Mouse (Mus musculus) gastrocnemius, postnatal 4 days (tissue): ENCODE results near the gene Slc6a9. TPM values are rescaled to one million over a fixed set of nuclear protein-coding genes. Genes with fewer than 3 reads are reported as not detected.

ENCODE experiments used
- DNase-seq, 2 experiments: peaks; one replicate each; pipeline ENCODE4 v3.0.0; 2021 to 2022; ENCODE audit warnings: low spot score in 2 of 2, mixed read lengths in 2 of 2
- total RNA-seq, 2 experiments: library from RNA; stranded (reverse); gene quantifications; 2 replicates each; pipeline ENCODE4 v1.2.3; 2021

Gene Slc6a9
- total RNA-seq, 2 experiments from 2014 or later, result 6.1 to 6.9 TPM

DNA sequence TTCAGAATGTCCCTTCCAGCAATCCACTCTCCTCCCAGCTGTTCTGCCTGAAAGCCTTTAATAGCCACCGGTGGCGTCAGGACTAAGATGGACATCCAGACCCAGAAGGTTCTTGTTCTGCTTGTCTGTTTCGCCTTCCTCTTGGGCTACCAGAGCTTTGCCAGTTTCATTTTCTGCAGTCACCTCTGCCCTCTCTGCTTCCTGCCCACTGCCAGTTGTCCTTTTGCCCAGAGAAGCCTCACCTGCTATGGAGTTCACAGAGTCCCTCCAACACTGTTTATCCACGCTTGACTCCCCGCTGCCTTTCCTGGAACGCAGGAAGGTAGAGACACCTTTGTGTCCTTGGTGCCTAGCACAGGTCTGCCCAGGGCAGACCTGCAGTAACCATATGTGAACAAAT, 5.1 kb downstream of the Slc6a9 start:
- DNase-seq, result no peak

DNA sequence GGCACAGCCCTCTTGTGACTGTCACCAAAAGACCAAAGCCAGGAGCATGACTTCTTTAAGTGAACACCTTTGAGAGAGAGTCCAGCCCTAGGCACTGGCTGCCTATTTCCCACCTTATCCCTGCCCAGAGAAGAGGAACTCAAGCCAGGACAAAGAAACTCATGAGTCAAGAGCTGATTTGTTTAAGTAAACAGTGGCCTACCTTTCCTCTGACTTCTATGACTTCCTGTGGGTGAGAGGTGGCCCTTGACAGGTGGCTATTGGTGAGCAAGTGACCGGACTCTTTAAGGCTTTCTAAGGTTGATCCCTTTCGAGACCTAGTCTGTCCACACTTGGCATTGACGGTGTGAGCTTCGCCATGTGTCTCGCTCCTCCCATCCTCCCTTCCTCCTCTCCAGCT, 6.5 kb downstream of the Slc6a9 start:
- DNase-seq, result no peak

DNA sequence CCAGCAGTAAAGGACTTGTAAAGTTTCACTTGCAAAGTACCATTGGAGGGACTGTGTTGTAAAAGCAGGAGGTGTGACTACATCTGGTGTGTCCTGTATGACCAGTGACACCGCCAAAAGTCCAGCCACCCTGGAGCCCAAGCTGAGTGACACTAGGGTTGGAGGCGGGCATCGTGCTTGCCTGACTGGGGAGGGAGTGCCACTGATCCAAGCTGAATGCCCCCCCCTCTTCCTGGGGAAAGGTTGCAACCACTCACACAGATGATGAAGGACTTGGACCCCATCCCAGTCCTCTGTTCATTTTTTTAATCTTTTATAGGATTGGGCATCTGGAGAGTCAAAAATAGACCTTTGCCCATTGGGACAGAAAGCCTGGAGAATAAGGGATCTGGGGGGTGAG, 7.3 kb downstream of the Slc6a9 start:
- no peak for DNase-seq

DNA sequence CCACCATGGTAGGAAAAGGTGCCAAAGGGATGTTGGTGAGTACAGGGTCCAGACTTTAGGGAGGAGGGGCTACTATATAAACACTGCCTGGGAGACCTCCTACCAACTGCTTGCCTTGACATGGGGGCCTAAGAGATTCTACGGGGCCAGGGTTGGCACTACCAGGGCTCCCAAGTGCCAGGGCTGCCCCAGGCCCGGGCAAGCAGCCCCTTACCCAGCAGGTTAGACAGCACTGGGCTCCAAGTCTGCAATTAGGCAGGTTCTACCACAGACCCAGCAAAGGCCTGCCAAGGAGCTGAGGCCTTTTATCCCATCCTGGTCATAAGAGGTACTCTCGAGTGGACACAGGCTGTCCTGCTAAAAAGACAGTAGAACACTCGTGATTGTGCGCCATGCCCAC, 8.8 kb downstream of the Slc6a9 start:
- no peak for DNase-seq

DNA sequence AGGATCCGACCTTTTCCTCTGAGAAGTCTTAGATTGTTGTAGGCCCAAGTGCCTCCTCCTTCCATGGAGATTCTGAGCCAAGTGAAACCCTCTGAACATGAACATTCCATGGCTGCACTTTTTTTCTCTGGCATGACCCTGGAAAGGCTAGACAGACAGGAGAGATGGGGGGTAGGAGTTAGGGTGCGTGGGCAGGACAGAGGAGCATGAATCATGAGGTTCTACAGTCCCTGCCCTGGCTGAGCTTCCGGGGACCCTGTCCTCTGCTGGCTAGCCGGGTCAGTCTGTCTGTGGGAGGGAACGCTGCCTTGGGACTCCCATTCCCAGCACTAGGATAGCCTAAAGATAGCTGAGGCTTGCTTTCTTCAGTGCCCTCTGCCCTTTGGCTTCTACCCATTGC, 10.2 kb downstream of the Slc6a9 start:
- DNase-seq, result no peak

DNA sequence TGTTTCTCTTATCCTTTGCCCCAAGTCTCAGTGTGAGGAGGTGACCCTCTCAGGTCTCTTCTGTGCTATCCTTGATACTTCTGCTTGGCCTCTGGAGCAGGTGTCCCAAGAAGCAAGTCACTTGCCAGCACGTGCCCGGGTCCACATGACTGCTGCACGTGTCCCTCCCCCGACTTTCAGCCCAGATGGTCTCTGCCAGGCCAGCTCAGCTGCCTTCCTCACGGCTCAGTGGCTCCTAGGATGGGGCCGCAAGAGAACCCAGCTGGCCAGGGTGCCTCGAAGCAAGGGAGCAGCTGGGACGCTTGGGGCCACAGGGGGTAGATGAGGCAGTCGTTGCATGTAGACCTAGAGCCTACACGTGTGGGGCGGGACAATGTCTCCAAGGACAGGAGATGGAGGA, 11.0 kb downstream of the Slc6a9 start:
- DNase-seq, result no peak

DNA sequence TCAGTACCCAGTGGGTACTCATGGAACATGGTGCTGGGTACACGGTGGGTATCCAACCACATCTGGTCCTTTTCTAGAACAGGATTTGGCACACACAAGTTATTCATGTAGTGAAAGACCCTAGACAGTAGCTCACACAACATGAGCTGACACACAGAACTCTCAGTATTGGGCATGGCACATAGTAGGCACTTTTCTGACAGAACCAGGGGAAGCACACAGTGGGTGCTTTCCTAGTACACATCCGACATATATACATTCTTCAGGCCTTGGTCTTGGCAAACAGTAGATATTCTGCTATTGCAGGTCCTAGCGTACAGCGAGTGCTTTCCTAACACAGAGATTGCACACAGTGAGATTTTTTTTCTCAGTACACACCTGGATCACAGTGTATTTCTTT, 12.0 kb downstream of the Slc6a9 start:
- DNase-seq, result no peak

DNA sequence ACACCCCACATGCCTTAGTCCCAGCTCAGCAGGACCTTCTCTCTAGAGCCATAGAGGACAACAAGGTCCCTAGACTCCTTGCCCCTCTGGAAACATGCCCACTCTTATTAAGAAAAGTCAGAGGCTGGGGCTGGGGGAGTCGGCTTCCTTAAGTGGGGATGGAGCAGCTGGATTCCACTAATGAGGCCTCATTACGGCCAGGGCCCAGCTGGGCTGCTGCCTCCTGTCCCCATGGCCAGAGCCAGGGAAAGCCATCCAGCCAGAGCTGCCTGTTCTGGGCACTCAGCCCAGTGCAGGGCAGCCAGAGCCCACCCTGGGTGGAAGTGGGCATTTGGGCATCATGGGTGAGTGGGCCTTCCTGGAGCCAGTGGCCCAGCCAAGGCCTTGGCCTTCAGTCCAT, 12.7 kb downstream of the Slc6a9 start:
- no peak for DNase-seq

DNA sequence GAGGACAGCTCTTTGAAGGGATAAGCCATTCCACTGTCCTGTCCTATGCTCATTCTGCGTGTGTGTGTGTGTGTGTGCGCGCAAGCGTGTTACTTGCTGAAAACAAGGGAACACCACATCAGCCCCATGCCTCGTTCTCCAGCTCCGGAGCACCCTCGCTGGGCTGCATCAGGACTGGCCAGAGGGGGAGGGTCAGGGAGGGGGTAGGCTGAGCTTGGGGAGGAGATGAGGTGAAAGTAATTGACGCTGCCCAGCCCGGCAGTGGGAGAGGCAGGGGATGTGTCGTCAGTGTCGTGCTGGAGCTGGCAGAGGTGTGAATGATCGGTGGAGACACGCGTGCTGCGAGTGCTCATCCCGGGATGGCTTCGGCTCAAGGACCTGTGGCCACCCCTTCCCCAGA, 14.8 kb downstream of the Slc6a9 start:
- DNase-seq, result no peak

DNA sequence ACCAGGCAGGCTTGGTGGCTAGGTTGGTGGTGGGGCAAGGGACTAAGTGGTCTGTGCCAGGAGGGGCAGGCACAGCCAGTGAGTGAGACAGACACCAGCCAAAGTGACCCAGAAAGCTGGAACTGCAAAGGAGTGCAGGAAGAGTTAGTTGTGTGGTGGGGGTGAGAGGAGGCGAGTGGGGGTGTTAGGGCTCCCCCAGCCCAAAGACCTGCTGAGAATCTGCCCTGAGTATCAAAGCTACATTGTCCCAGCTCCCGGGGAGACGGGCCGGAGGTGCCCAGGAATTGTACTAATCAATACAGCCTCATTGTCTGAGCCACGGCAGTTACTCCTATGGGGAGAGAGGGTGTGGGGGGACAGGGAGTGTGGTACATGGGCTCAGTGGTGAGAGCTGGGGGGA, 15.2 kb downstream of the Slc6a9 start:
- DNase-seq, result no peak

DNA sequence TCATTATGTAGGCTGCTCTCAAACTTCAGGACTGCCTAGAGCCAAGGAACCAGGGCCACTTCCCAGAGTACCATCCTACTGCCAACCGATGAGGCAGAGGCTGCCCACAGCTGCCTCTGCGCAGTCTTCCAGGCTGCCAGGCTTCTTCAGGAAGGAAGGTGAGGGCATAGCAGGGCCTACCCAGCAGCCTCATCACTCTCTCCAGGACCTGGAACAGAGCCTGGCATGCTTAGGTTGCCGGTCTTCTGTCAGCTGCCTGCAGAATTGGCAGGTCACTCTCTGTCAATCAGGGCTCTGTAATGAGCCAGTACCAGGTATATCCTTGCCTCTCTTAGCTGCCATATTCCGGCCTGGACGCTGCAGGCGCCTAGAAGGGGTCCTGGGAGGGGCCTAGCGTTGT, 15.9 kb downstream of the Slc6a9 start:
- DNase-seq, result no peak

DNA sequence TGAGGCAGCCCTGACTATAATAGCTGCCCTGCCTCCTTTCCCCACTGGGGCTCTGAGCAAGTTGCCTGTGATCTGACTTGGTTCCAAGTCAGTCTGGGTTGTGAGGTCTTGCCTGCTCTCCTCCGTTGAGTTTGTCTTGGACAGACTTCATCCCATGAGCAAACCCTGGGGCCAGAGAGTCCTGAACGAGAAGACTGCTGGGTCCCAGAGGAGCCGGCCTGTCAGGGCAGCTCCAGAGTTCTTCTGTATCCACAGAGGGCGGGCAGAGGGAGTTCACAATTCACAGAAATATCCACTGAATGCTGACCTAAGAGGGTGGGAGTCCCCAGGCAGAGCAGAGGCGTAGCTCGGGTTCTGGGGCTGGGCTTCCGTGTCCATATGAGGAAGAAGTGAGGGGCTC, 16.6 kb downstream of the Slc6a9 start:
- DNase-seq, result no peak

DNA sequence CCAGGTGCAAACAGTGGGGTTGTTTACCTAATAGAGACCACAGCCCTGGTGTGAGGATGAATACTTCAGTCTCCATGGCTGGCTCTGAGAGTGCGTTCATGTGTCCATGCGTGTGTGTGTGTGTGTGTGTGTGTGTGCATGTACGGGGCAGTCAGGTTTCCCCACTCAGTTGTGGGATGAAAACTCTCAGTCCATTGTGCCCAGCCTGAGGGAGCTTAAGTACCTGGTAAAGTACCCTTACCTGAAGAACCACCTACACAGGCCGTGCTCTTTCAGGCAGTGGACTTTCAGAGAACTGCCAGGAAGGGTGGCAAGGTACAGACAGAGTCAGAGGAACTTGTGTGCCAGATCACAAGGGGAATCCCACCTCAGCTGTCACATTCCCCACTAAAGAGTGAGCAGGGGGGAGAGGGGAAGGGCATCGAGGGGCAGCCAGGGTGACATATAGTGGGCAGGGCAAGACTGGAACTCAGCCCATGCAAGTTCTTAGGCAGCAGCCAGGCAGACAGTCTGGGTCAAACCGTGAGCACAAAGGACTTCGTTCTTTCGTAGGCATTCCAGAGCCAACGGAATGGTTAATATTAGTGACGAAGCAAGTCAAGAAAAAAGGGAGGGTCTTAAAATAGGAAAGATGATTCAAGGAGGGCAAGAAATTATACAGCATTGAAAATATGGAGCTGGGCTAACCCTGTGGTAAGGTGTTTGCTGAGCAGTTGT, 18.0 kb downstream of the Slc6a9 start:
- no peak for DNase-seq

DNA sequence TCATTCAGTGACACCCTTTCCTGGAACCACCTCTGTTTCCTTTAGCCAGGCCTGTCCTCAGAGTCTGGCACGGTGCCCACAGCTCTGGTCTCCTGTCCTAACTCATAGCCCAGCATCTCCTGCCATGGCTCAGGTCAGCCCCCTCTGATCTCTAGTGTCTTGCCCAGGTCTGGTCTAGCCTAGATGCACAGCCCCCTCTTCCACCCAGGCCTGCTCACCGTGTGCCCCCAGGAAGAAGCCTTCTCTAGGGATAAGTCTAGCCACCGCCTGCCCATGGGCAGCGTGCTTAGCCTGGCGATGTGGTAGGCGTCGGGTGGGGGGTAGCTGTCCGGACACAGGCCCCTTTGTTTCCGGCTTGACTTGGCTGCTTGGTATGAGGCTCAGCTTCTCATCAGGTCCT, 20.8 kb downstream of the Slc6a9 start:
- no peak for DNase-seq

DNA sequence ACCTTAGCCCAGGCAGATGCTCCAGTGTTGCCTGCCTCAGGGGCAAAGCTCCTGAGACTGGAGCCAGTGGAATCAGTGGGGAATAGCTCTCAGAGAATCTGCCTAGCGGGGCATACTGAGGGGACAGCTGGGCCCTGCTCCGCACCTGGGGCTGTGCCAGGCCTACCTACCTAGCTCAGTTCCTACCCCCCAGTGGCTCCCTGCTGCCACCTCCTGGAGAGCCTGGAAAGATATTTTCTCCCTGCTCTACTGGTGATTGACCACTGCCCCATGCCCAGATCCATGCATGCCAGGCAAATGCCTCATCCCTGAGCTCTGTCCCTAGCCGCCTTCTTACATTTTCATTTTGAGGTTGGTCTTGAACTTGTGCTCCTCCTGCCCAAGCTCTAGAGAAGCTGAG, 24.5 kb downstream of the Slc6a9 start:
- DNase-seq, result peak in 1 of 2 experiments; percentile 58

DNA sequence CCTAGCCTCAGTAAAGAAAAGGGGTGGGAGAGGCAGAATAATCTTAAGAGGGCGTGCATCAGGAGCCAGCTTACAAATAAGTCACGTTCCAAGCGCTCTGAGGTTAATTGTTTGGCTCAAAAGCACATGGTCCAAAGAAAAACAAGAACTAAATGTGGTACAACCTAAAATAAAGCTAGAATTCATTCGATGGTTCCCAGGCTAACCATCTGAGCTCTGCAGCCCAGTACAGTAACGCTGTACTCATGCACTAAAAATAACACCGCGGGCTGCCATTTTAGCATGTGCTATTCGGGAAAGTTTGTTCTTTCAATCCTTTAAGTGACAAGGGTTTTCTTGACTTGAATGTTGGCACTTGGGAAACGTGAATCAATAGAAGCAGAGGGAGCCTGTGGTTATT, 26.3 kb downstream of the Slc6a9 start:
- no peak for DNase-seq

DNA sequence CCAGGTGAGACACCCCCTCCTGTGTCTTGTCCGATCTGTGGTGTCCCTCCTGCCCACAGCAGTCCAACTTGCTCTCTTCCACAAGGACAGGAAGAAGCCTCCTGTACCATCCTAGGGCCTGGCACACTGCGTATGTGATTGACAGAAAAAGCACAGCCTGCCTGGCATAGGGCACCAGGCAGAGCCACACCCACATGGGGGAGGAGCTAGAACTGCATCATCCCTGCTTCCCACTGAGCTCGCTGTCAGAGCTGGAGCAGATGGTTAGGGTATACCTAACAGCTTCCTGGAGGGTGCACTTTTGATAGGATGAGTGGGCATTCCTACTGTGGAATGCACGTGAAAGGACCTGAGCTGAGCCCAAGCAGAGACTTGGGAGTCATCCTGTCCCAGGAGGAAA, 28.5 kb downstream of the Slc6a9 start:
- no peak for DNase-seq

DNA sequence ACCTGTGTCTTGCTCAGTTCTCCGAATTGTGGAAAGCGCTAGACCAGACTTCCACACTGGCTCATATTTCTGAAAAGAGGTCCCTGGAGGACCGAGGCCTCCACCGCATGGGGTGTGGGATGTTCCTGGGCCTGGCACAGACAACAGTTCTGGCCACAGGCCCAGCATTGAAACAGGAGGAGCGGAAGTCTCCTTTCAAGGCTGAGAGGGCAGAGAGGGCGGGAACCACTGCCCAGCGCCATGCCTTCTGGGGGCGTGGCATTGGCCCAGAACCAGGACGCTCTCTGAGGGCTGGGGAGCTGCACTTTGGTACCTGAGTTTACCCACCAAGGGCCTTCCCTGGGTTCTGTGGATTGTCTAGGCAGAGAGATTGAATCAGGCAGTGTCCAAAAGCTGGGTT, 31.8 kb downstream of the Slc6a9 start:
- DNase-seq, result peak in 1 of 2 experiments; percentile 54

DNA sequence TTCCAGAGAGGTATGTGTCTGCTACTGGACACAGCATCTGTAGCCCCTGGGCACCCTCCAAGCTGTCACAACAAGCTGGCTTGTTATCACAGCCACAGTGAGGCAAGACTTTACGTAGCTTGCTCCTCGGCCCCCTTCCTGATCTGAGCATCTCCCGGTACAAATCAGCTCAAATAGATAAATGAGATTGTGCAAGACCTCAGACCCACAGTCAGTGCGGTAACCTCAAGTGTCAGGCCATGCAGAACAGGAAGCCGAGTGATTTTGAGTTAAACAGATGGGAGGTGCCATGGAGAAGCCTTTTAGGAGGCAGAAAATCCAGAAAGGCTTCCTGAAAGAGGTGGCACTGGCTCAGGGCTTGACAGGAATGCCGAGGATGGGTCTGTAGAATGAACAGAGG, 32.7 kb downstream of the Slc6a9 start:
- DNase-seq, result no peak

DNA sequence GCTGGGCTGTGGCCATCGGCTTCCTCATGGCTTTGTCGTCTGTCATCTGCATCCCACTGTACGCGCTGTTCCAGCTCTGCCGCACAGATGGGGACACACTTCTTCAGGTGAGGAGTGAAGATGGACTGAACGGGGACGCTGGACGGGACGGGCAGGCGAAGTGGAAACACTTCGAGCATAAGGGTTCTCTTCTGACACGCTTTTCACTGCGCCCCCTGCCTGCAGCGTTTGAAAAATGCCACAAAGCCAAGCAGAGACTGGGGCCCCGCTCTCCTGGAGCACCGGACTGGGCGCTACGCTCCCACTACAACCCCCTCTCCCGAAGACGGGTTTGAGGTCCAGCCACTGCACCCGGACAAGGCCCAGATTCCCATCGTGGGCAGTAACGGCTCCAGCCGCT, 33.5 kb downstream of the Slc6a9 start:
- peak; percentile 48 to 64 for DNase-seq

DNA sequence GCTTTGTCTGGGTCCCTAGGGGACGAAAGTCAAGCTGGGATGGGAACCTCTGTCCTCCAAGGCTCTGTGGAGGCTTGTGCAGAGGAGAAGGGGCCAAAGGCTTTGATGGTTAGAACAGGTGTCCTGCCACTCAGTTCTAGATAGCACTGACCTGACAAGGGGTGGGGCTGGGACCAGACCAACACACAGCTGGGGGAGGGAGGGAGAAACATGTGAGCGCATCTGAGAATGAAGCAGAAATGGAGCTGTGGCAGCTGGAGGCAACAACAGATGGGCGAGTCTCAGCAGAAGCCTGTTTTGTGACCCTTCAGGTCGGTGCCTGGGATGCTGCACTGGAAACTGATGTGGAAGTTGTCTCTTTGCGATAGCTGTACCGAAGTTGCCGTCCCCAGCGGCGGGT, 35.0 kb downstream of the Slc6a9 start:
- DNase-seq, result no peak

DNA sequence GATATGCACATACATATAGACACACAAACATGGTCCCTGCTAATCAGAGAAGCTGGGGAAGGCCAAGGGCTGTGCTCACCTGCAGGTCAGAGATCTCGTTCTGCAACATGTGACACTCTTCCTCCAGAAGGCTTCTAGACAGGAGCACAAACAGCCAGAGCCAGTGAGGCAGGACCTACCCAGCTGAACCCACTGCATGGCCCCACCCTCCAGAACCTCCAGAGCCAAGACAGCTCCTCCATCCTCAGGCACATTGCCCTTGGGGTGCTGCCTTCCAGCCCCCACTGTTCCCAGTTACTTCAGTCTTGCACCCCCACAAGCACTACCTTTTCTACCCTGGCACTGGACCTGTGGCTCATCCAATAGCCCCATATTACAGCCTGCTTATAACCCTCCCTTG, 36.1 kb downstream of the Slc6a9 start:
- no peak for DNase-seq

DNA sequence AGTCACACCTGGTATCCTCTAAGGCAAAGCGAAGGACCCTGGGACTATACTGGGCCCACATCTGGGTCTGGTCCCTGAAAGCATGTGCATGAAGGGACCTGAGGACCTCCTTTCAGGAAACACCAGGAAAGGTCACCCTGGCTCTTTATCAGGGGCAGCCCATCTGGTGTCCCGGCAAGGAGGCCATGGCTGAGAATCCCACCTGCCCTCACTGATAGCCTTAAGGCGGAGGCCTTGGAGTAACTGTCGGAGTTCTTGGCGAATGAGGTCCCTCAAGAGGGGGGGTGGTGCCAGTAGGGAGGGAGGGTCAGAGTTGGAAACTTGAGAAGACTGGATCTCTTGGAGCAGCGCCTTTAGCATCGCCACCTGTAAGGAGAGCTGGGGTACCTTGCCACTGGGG, 37.5 kb downstream of the Slc6a9 start:
- no peak for DNase-seq

DNA sequence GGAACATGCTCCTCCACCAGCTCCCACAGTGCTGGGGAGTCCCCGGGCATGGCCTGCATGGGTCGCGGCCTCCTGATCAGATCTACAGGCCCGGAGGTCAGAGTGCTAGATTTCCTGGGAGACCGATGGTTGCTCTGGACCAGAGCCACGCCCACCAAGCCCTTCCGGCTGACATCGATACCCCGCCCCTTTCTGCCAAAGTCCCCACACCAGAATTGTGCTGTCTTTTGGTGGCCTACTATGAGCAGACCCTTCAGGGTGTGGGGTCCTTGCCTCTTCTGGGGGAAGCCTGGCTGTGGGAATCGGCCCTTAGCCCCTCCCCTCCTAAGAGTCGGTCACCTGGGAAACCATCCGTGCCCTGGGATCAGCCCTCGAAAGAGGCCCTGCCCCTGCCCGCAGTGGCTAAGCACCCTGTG, 38.2 kb downstream of the Slc6a9 start, which contains the start of gene Ccdc24:
Gene Ccdc24 (minus strand): TSS at position 87 of the 416 bp plus-strand sequence.
- no peak for DNase-seq
